Mouse (Mus musculus) lung, postnatal 0 days (tissue): ENCODE results near the gene Rundc1. TPM values are rescaled to one million over a fixed set of nuclear protein-coding genes. Genes with fewer than 3 reads are reported as not detected.
"Not testable (repeated sequence)": the region's sequence is repeated elsewhere in the genome, so short reads cannot be mapped to it uniquely, and the experiment has no call there.

ENCODE experiments used
- ATAC-seq: fragments of 200-750 bp; cut with Nextera tagmentation; 2 replicates; pipeline ENCODE4 v1.8.0; 2017; ENCODE audit warnings: moderate library complexity
- DNase-seq: peaks from one replicate; pipeline ENCODE4 v3.0.0-alpha.2; 2016; ENCODE audit warnings: low spot score
- H3K27ac ChIP-seq: fragments of 300-500 bp; sonication (generic); 2 replicates; pipeline ENCODE4 v1.5.1; 2014; ENCODE audit warnings: antibody characterized with exemption, mild to moderate bottlenecking, low read length, mixed read lengths
- H3K27me3 ChIP-seq: fragments of 300-500 bp; sonication (generic); replicated peaks from 2 replicates; pipeline ENCODE4 v1.6.1; 2014; ENCODE audit warnings: low read length, mixed read lengths; ENCODE audit not compliant: insufficient read depth
- H3K36me3 ChIP-seq: fragments of 300-500 bp; sonication (generic); 2 replicates; pipeline ENCODE4 v1.6.1; 2014; ENCODE audit warnings: low read length, mixed read lengths; ENCODE audit not compliant: insufficient read depth
- H3K4me1 ChIP-seq: fragments of 300-500 bp; sonication (generic); 2 replicates; pipeline ENCODE4 v1.6.1; 2014; ENCODE audit warnings: antibody characterized with exemption, low read depth, low read length, mixed read lengths; ENCODE audit not compliant: insufficient read depth
- H3K4me2 ChIP-seq: fragments of 300-500 bp; sonication (generic); replicated peaks from 2 replicates; pipeline ENCODE4 v1.6.1; 2014; ENCODE audit warnings: low read depth, mild to moderate bottlenecking, low read length, moderate library complexity, mixed read lengths
- H3K4me3 ChIP-seq: fragments of 300-500 bp; sonication (generic); 2 replicates; pipeline ENCODE4 v1.5.1; 2014; ENCODE audit warnings: low read depth, low read length
- H3K9ac ChIP-seq: fragments of 300-500 bp; sonication (generic); replicated peaks from 2 replicates; pipeline ENCODE4 v1.6.1; 2014; ENCODE audit warnings: low read depth, mild to moderate bottlenecking
- H3K9me3 ChIP-seq: fragments of 300-500 bp; sonication (generic); 2 replicates; pipeline ENCODE4 v1.6.1; 2016; ENCODE audit warnings: low read length, mixed read lengths
- CTCF ChIP-seq: IDR thresholded peaks from 2 replicates; pipeline ENCODE4 v1.5.1; 2016; ENCODE audit warnings: antibody characterized with exemption, mild to moderate bottlenecking
- EP300 ChIP-seq: IDR thresholded peaks from 2 replicates; pipeline ENCODE4 v1.6.1; 2016; ENCODE audit warnings: antibody characterized with exemption, mild to moderate bottlenecking, control low read depth
- whole genome bisulfite sequencing: fragments of 180-500 bp; shearing (Covaris S2); extraction: QIAGEN DNeasy Blood & Tissue Kit; methylation state at CpG from one replicate; pipeline ENCODE4 v1.1.7; 2014; 5-methylcytosine and 5-hydroxymethylcytosine counted together
- polyA plus RNA-seq: library from polyadenylated mRNA; unstranded; fragments of >200 nt; fragmentation: Nextera tagmentation; extraction: Ambion mirVana; gene quantifications from 2 replicates; pipeline ENCODE4 v1.2.1, GENCODE M21; 2015

Rundc1 gene
- polyA plus RNA-seq = 14.3 and 15.5 TPM in 2 replicates

DNA sequence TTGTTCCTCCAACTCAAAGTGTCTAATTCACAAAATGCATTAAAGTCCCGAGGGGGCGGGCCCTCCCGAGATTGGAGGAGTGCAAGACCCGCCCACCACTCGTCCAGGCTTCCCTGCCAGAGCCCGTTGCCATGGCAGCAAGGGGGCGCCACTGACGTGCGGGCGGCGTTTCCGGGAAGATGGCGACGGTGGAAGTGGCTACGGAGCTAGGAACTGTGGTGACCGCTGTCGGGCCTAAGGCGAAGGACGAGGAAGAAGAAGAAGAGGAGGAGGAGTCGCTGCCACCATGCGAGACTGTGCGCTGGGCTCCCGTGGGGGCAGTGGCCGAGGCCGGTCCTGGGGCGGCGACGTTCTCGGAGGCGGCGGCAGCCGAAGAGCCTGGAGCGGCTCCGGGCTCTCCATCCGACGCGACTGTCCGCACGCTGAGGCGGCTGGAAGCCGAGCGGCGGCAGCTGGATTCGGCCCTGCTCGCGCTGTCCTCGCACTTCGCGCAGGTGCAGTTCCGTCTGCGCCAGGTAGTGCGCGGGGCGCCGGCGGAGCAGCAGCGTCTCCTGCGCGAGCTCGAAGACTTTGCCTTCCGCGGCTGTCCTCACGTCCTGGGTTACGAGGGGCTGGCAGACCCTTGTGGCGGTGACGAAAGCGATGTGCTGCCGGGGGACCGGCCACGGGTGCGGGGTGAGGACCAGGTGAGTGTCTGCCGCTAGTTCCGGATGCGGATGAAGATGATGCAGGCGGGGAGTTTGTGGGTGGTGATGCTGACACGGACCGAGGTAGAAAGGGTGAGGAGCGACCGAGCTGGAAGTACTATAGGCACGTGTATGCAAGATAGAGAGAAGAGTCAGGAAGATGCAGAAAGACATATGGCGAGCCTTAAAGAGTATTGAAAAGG lies at the start of gene Rundc1, which contains the start of gene Ptges3l:
Gene Rundc1, plus strand, starts transcription at position 161 of the 889 bp plus-strand sequence.
Gene Ptges3l, minus strand, starts transcription at position 409 of the 889 bp plus-strand sequence.
- TF ChIP-seq EP300 (no peak), CTCF (peak; percentile 60)
- no peaks in the 10 kb centered on the region for H3K36me3 ChIP-seq
- H3K27me3 ChIP-seq = no peaks in the 10 kb centered on the region
- no peaks in the 10 kb centered on the region for H3K9me3 ChIP-seq
- H3K4me1 ChIP-seq = peaks cover 13% of the 10 kb centered on the region
- peak within 1 kb of the TSS; percentile 81 for H3K4me2 ChIP-seq
- peak; percentile 99 for DNase-seq
- H3K4me3 ChIP-seq = peak within 1 kb of the TSS; percentile 73
- peak within 1 kb of the TSS; percentile 58 for H3K9ac ChIP-seq
- 2% methylated on average over 65 of the region's 81 CpGs for WGBS
- H3K27ac ChIP-seq = peak within 1 kb of the TSS; percentile 87
- peak; percentile 96 for ATAC-seq

DNA sequence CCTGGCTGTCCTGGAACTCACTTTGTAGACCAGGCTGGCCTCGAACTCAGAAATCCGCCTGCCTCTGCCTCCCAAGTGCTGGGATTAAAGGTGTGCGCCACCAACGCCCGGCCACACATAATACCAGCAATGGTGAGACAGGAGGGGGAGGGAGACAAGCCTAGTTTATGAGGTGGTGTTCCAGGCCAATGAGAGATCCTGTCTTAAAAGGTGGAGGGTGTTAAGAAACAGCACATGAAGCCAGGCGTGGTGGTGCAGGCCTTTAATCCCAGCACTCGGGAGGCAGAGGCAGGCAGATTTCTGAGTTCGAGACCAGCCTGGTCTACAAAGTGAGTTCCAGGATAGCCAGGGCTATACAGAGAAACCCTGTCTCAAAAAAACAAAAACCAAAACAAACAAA lies 46.7 kb upstream of the Rundc1 start:
- H3K4me3 ChIP-seq, H3K27ac ChIP-seq, H3K36me3 ChIP-seq, H3K4me2 ChIP-seq, H3K4me1 ChIP-seq, H3K9me3 ChIP-seq, ATAC-seq, H3K9ac ChIP-seq, H3K27me3 ChIP-seq, DNase-seq: not testable (repeated sequence)
- WGBS = 91% methylated on average over 8 of the region's 8 CpGs

DNA sequence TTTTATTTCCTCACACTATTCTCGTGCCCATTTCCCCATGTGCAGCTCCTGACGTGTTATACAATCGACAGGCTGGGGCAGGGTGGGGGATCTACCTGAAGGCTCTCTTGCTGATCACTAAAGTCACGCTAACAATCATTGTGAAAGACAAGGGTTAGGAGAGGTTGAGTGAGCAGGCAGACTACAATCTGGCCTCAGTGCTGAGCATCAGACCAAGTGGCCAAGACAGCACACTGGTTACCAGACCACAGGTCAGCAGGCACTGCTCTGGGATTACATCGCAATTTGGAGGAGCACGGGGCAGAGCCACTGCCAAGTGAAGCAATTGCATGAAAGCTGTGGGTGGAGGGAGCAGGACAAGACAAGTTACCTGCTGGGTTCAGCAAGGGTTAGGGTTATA lies 46.0 kb upstream of the Rundc1 start:
- no peaks in the 10 kb centered on the region for H3K9me3 ChIP-seq
- H3K4me3 ChIP-seq = no peak overlapping the region
- H3K4me2 ChIP-seq = no peak overlapping the region
- no peak overlapping the region for H3K9ac ChIP-seq
- H3K4me1 ChIP-seq = no peaks in the 10 kb centered on the region
- WGBS = 74% methylated on average over 6 of the region's 6 CpGs
- DNase-seq (no peak), ATAC-seq (no peak)
- no peaks in the 10 kb centered on the region for H3K27me3 ChIP-seq
- no peak for TF ChIP-seq CTCF
- no peak for TF ChIP-seq EP300
- no peaks in the 10 kb centered on the region for H3K36me3 ChIP-seq
- H3K27ac ChIP-seq = no peak overlapping the region

DNA sequence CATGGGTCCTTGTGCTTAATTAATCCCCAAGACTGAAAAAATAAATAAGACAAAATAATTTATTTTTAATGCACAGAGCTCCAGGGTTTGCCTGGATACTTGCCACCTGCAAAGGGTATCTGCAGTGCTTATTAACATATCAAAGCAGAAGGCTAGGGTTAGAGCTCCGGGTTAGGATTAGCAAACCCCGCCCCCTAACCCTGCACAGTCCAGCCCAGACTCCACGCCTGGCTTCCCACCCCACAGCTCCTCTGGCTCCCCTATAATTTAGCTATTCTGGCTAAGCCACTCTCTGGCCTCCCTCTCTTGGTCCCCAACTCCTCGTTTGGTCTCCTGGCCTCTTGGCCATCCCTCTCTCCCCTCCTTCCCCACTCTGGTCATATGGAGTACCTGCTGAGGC lies 43.1 kb upstream of the Rundc1 start:
- no peaks in the 10 kb centered on the region for H3K4me1 ChIP-seq
- no peaks in the 10 kb centered on the region for H3K36me3 ChIP-seq
- no peak for DNase-seq
- no peak overlapping the region for H3K4me3 ChIP-seq
- H3K4me2 ChIP-seq = no peak overlapping the region
- no peaks in the 10 kb centered on the region for H3K9me3 ChIP-seq
- no peak overlapping the region for H3K27ac ChIP-seq
- no peak for ATAC-seq
- no peak overlapping the region for H3K9ac ChIP-seq
- H3K27me3 ChIP-seq = no peaks in the 10 kb centered on the region
- WGBS = 28% methylated on average over 4 of the region's 4 CpGs
- TF ChIP-seq CTCF = no peak
- TF ChIP-seq EP300 = no peak

DNA sequence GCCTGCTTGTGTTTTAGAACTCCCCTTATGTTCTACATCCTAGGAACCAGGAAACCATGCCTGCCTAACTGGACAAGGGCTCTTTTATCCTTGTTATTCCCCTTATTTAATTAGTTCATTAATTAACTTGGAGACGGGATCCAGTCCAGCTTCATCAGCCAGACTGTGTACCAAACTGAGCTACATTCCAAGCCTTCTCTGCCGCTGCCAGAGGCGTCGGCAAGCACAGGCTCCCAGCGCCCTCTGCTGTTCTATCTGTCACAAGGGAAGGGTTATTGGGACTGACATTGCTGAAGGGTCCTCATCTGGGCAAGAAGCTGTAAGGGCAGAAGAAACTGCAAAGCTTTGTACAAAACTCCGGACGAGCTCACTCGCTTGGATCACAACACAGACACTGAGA lies 29.8 kb upstream of the Rundc1 start:
- Histone ChIP-seq H3K4me2 (no peak overlapping the region), H3K4me1 (no peaks in the 10 kb centered on the region), H3K4me3 (no peak overlapping the region), H3K9ac (no peak overlapping the region), H3K27me3 (no peaks in the 10 kb centered on the region), H3K36me3 (no peaks in the 10 kb centered on the region), H3K27ac (no peak overlapping the region), H3K9me3 (no peaks in the 10 kb centered on the region)
- WGBS = 2% methylated on average over 8 of the region's 8 CpGs
- no peak for TF ChIP-seq EP300
- peak; percentile 96 for TF ChIP-seq CTCF
- DNase-seq (peak; percentile 87), ATAC-seq (peak; percentile 52)

DNA sequence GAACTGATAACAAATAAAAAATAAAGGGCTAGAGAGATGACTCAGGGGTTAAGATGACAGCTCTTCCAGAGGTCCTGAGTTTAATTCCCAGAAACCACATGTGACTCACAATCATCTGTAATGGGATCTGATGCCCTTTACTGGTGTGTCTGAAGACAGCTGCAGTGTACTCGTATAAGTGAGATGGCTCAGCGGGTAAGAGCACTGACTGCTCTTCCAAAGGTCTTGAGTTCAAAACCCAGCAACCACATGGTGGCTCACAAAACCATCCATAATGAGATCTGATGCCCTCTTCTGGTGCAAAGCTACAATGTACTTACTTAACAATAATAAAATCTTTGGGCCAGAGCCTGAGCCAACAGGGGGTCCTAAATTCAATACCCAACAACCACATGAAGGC lies 9.6 kb upstream of the Rundc1 start:
- Histone ChIP-seq H3K4me3 (no peak overlapping the region), H3K4me1 (peaks cover 5% of the 10 kb centered on the region), H3K4me2 (no peak overlapping the region), H3K9me3 (no peaks in the 10 kb centered on the region), H3K36me3 (peaks cover 3% of the 10 kb centered on the region; the same call in 1 of the 2 replicates), H3K9ac (no peak overlapping the region), H3K27me3 (no peaks in the 10 kb centered on the region), H3K27ac (no peak overlapping the region)
- WGBS = 81% methylated on average over 2 of the region's 2 CpGs
- DNase-seq (no peak), ATAC-seq (no peak)
- no peak for TF ChIP-seq EP300
- peak; percentile 9; the same call in 1 of the 2 replicates for TF ChIP-seq CTCF
